Mouse (Mus musculus): Measurements from ENCODE around the gene B4galnt2.
A peak's percentile ranks its signal among the peaks of the same experiment; 100 is the strongest.

DNA sequence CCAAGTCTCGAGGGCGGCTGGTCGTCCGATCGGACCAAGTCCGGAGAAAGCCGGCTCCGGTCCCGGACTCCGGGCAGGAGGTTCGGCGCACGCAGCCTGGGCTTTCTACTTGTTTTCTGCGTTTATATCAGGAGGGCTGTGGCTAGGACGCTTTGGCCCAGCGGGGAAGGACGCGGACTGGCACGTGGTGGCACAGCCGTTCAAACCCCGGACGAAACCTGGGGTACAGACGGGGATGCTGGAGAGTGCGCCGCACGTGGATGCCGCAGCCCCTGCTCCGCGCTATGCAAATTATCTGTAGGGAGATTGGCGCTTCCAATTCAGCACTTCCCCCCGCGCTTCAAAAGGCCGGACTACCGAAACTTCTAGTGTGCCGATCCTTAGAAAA, 55.2 kb downstream of the B4galnt2 start:
- peak; percentile 49; the same call in 1 of the 2 replicates for TF ChIP-seq POLR2A (IDR thresholded peaks at IDR 0.05; ENCODE audit: borderline replicate concordance, control insufficient read depth, low read depth, low read length)
- TF ChIP-seq CTCF (IDR thresholded peaks at IDR 0.05; ENCODE audit: control insufficient read depth, insufficient read depth, low read length): no peak

All from bone marrow, adult 2 months (tissue).